Mouse (Mus musculus) heart, embryonic 11.5 days (tissue): ENCODE results near the gene Dysf. TPM values are rescaled to one million over a fixed set of nuclear protein-coding genes. Genes with fewer than 3 reads are reported as not detected.
A peak's percentile ranks its signal among the peaks of the same experiment; 100 is the strongest.

Experiments used
- ATAC-seq: fragments of 200-750 bp; cut with Nextera tagmentation; replicated peaks from 2 replicates; pipeline ENCODE4 v1.8.0; 2017; ENCODE audit warnings: moderate library complexity; ENCODE audit not compliant: insufficient number of reproducible peaks, low FRiP score, low TSS enrichment
- H3K27ac ChIP-seq: fragments of 300-500 bp; sonication (generic); 2 replicates; pipeline ENCODE4 v1.5.1; 2014; ENCODE audit warnings: mild to moderate bottlenecking, low read depth, low read length
- H3K27me3 ChIP-seq: fragments of 300-500 bp; sonication (generic); 2 replicates; pipeline ENCODE4 v1.6.1; 2014; ENCODE audit warnings: mild to moderate bottlenecking, low read length, mixed read lengths; ENCODE audit not compliant: control insufficient read depth, insufficient read depth
- H3K36me3 ChIP-seq: fragments of 300-500 bp; sonication (generic); 2 replicates; pipeline ENCODE4 v1.6.1; 2014; ENCODE audit warnings: mild to moderate bottlenecking, low read length, moderate library complexity, mixed read lengths; ENCODE audit not compliant: control insufficient read depth, insufficient read depth
- H3K4me1 ChIP-seq: fragments of 300-500 bp; sonication (generic); 2 replicates; pipeline ENCODE4 v1.6.1; 2014; ENCODE audit warnings: low read length; ENCODE audit not compliant: control insufficient read depth, insufficient read depth
- H3K4me2 ChIP-seq: fragments of 300-500 bp; sonication (generic); 2 replicates; pipeline ENCODE4 v1.6.1; 2014; ENCODE audit warnings: mild to moderate bottlenecking, moderate library complexity
- H3K4me3 ChIP-seq: fragments of 300-500 bp; sonication (generic); 2 replicates; pipeline ENCODE4 v1.5.1; 2014; ENCODE audit warnings: low read depth, low read length
- H3K9ac ChIP-seq: fragments of 300-500 bp; sonication (generic); 2 replicates; pipeline ENCODE4 v1.6.1; 2014; ENCODE audit warnings: mild to moderate bottlenecking, low read depth, low read length, moderate library complexity
- H3K9me3 ChIP-seq: fragments of 300-500 bp; sonication (generic); replicated peaks from 2 replicates; pipeline ENCODE4 v1.6.1; 2016; ENCODE audit warnings: low read length; ENCODE audit not compliant: control insufficient read depth
- WGBS: fragments of 180-500 bp; shearing (Covaris S2); extraction: QIAGEN DNeasy Blood & Tissue Kit; methylation state at CpG from one replicate; pipeline ENCODE4 v1.1.7; 2014; ENCODE audit not compliant: insufficient replicate concordance; 5-methylcytosine and 5-hydroxymethylcytosine counted together
- polyA plus RNA-seq: library from polyadenylated mRNA; unstranded; fragments of >200 nt; fragmentation: Nextera tagmentation; extraction: Ambion mirVana; gene quantifications from 2 replicates; pipeline ENCODE4 v1.2.1, GENCODE M21; 2014

Gene Dysf
- polyA plus RNA-seq, 1 experiment from 2014 or later, result 11.6 TPM

DNA sequence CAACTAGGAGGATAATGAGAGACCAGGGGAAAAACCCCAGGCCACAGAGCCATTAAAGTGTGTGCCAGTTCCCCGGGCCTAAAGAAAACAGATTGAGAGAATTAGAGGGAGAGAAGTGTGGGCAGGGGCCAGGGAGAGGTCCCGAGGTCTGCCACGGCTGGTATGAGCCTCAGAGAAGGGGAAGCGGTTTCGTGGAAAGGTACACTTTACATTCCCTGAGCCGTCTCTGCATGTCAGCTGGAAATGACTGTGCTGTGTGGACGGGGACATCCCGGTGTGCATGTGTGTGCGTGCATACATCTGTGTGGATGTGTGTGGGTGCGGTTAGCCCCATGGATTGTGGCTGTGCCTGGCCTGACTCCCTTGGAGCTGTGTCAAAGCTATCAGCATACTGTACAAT is 76.4 kb downstream of the Dysf start:
- no peak for ATAC-seq
- 78% methylated on average over 10 of the region's 10 CpGs for WGBS
- no peaks in the 10 kb centered on the region for H3K27me3 ChIP-seq
- no peak overlapping the region for H3K4me3 ChIP-seq
- H3K9me3 ChIP-seq, result no peaks in the 10 kb centered on the region; the same call in 1 of the 2 replicates
- no peaks in the 10 kb centered on the region for H3K4me1 ChIP-seq
- H3K27ac ChIP-seq, result no peak overlapping the region
- no peak overlapping the region for H3K9ac ChIP-seq
- H3K4me2 ChIP-seq, result no peak overlapping the region
- peaks cover 5% of the 10 kb centered on the region; the same call in 1 of the 2 replicates for H3K36me3 ChIP-seq

- ATAC-seq, result no peak
- H3K27ac ChIP-seq, result no peak overlapping the region
- H3K4me3 ChIP-seq, result no peak overlapping the region
- H3K9ac ChIP-seq, result no peak overlapping the region
- H3K27me3 ChIP-seq, result no peaks in the 10 kb centered on the region
- H3K36me3 ChIP-seq, result peaks cover 6% of the 10 kb centered on the region; the same call in 1 of the 2 replicates
- WGBS, result 32% methylated on average over 4 of the region's 4 CpGs
- no peaks in the 10 kb centered on the region for H3K4me1 ChIP-seq
- H3K4me2 ChIP-seq, result no peak overlapping the region
- H3K9me3 ChIP-seq, result no peaks in the 10 kb centered on the region; the same call in 1 of the 2 replicates
Measured at GRCm38 (mm10) chr6:84093473-84093872, 85.1 kb downstream of the Dysf start.

DNA sequence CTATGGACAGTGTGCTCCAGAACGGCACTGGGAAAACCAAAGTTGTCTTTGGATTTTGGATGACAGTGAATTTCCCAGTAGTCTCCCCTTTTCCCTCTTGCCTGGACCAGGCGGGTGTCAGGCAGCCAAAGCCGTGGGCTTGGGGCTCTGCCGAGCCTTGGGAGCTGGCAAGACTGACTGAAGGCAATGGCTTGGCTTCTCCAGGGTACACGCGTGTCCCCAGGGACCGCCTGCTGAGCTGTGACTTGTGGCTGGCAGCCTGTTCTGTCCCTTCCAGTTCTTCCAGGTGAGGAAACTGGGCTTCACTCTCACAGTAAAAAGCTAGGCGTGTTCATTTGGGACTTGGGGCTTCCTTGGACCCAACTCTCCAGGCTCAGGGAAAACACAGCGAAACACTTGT is 86.1 kb downstream of the Dysf start:
- Histone ChIP-seq H3K9me3 (no peaks in the 10 kb centered on the region), H3K4me1 (no peaks in the 10 kb centered on the region), H3K4me3 (no peak overlapping the region), H3K4me2 (no peak overlapping the region), H3K9ac (no peak overlapping the region), H3K27ac (no peak overlapping the region), H3K27me3 (no peaks in the 10 kb centered on the region), H3K36me3 (peaks cover 3% of the 10 kb centered on the region; the same call in 1 of the 2 replicates)
- 82% methylated on average over 9 of the region's 9 CpGs for WGBS
- ATAC-seq, result no peak

GRCm38 (mm10) chr6:84094998-84095397 is 86.6 kb downstream of the Dysf start:
- 22% methylated on average over 7 of the region's 7 CpGs for WGBS
- H3K4me2 ChIP-seq, result no peak overlapping the region
- no peak for ATAC-seq

DNA sequence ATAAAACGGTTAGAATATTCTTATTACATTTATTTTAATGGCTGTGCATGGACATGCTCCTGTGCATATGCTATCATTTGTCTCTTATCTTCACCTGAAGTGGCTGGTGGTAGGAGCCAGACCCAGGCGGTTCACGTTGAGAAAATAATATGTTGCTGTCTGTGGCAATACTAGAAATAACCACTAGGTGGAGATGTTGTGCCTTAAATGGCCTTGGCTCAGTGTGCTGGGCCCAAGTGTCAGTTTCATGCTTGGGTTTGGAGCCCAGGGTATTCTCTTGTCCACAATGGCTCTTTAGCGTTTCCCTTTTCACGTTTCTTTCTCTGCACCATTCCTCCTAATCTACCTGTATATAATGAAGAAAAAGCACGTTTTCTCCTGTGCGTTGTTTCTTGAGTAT is 87.5 kb downstream of the Dysf start:
- H3K9ac ChIP-seq, result no peak overlapping the region
- no peaks in the 10 kb centered on the region for H3K9me3 ChIP-seq
- no peaks in the 10 kb centered on the region for H3K36me3 ChIP-seq
- no peaks in the 10 kb centered on the region for H3K27me3 ChIP-seq
- no peaks in the 10 kb centered on the region for H3K4me1 ChIP-seq
- WGBS, result 15% methylated on average over 7 of the region's 7 CpGs
- H3K4me3 ChIP-seq, result no peak overlapping the region
- H3K4me2 ChIP-seq, result no peak overlapping the region
- no peak overlapping the region for H3K27ac ChIP-seq
- ATAC-seq, result 0 out of 2 replicates have a peak, but pooled peaks have one; percentile 18

More at GRCm38 (mm10) chr6:84094998-84095397, 86.6 kb downstream of the Dysf start:
- no peak overlapping the region for H3K9ac ChIP-seq
- no peaks in the 10 kb centered on the region for H3K36me3 ChIP-seq
- no peak overlapping the region for H3K4me3 ChIP-seq
- H3K4me1 ChIP-seq, result no peaks in the 10 kb centered on the region
- no peak overlapping the region for H3K27ac ChIP-seq
- no peaks in the 10 kb centered on the region for H3K9me3 ChIP-seq
- H3K27me3 ChIP-seq, result no peaks in the 10 kb centered on the region

- no peak overlapping the region for H3K4me2 ChIP-seq
- H3K4me1 ChIP-seq, result peaks cover 15% of the 10 kb centered on the region; the same call in 1 of the 2 replicates
- H3K27me3 ChIP-seq, result peaks cover 19% of the 10 kb centered on the region
- no peak for ATAC-seq
- H3K9me3 ChIP-seq, result no peaks in the 10 kb centered on the region
- 0 out of 2 replicates have a peak, but pooled peaks cover 3% of the 10 kb centered on the region for H3K36me3 ChIP-seq
- H3K4me3 ChIP-seq, result no peak overlapping the region
- 0 out of 2 replicates have a peak overlapping the region, but pooled peaks have one; percentile 34 for H3K9ac ChIP-seq
- no peak overlapping the region for H3K27ac ChIP-seq
- WGBS, result 58% methylated on average over 15 of the region's 15 CpGs
Measured at GRCm38 (mm10) chr6:84102002-84102401, 93.6 kb downstream of the Dysf start.

DNA sequence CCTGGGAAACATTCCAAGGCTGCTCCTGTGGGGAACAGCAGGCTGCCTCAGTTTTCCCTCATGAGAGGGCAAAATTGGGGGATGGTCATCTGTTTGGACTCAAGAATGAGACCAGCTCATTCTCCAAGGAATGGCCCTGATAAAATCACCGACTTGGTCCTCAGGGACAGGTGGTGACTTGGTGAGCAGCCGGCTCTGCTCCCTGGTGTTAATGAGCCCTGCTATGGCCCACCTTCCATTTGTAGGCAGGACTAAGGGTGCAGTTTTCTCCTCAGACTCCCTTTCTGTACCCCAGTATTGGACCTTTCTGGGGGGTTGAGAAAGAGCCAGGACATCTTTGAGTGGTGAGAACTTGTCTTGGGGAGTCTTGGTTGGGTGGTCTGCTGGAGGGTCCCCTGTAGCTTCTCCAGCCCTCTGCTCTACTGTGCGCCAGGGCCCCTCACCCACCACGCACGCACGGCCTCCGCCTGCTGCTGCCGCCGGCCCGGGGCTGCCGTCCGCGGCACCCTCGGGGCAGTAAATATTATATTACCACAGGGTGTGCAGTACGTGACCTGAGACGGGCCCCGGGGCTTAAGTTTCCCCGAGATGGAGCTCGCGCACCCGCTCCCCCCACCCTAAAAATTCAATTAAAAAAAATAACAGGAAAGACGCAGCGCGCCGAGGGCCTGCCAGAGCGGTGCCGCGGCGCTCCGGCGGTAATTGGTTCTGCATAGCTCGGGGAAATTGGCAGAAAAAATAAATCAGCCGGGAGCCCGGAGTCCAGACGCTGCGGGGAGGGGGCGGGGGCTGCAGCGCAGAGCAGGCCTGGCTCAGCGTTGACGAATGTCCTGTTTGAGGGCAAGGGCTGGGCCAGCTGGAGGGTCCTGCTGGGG is 97.0 kb downstream of the Dysf start:
- ATAC-seq, result 0 out of 2 replicates have a peak, but pooled peaks have one; percentile 29
- H3K4me3 ChIP-seq, result peak overlapping the region; percentile 40
- H3K36me3 ChIP-seq, result 0 out of 2 replicates have a peak, but pooled peaks cover 3% of the 10 kb centered on the region
- 4% methylated on average over 38 of the region's 40 CpGs for WGBS
- peaks cover 17% of the 10 kb centered on the region; the same call in 1 of the 2 replicates for H3K4me1 ChIP-seq
- no peak overlapping the region for H3K27ac ChIP-seq
- H3K4me2 ChIP-seq, result peak overlapping the region; percentile 78
- peak overlapping the region; percentile 56; the same call in 1 of the 2 replicates for H3K9ac ChIP-seq
- H3K9me3 ChIP-seq, result no peaks in the 10 kb centered on the region
- peaks cover 19% of the 10 kb centered on the region for H3K27me3 ChIP-seq

- Histone ChIP-seq H3K4me3 (peak overlapping the region; percentile 40; the same call in 1 of the 2 replicates), H3K4me2 (peak overlapping the region; percentile 78), H3K36me3 (0 out of 2 replicates have a peak, but pooled peaks cover 3% of the 10 kb centered on the region), H3K9me3 (no peaks in the 10 kb centered on the region), H3K9ac (peak overlapping the region; percentile 56; the same call in 1 of the 2 replicates), H3K4me1 (peaks cover 20% of the 10 kb centered on the region; the same call in 1 of the 2 replicates), H3K27ac (no peak overlapping the region), H3K27me3 (peaks cover 19% of the 10 kb centered on the region)
- WGBS, result 33% methylated on average over 12 of the region's 12 CpGs
- no peak for ATAC-seq
Measured at GRCm38 (mm10) chr6:84106082-84106481, 97.7 kb downstream of the Dysf start.
